Mouse (Mus musculus) spleen, adult 18-20 months (tissue): ENCODE measurements around the gene Actr1b.

ENCODE experiments used
- DNase-seq, 2 experiments: peaks; one replicate each; pipeline ENCODE4 v3.0.0; 2022; ENCODE audit warnings: mixed read lengths in 2 of 2

Gene Actr1b

GRCm38 (mm10) chr1:36714311-36714710, at the start of gene Actr1b:
Gene Actr1b, minus strand, starts transcription at chr1:36714422.
- no peak for DNase-seq

- no peak for DNase-seq
These were observed 47.3 kb upstream of the Actr1b start, which contains the start of gene Zap70 for GRCm38 (mm10) chr1:36761568-36761967. Gene Zap70, plus strand, starts transcription at chr1:36761798.

- DNase-seq = no peak
These were observed 46.8 kb upstream of the Actr1b start for GRCm38 (mm10) chr1:36761061-36761460.

GRCm38 (mm10) chr1:36760401-36760800, 46.2 kb upstream of the Actr1b start:
- no peak for DNase-seq

- DNase-seq = no peak
These were observed 44.9 kb upstream of the Actr1b start for GRCm38 (mm10) chr1:36759076-36759475.

DNA sequence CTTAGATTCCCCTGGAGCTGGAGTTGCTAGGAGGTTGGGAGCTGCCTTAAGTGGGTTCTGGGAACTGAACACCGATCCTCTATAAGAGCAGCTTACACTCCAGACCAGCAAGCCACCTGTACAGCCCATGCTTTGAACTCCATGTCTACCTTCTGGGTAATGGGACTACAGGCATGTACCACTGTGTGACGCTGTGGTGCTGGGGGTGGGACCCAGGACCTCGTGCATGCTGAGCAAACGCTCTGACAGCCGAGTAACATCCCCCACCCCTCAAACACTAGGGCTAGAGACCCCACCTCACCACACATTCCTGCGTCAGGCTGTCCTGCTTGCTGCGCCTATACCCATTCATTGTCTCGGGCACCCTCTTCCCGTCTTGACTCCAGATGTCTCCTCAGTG, 44.3 kb upstream of the Actr1b start:
- no peak for DNase-seq

DNA sequence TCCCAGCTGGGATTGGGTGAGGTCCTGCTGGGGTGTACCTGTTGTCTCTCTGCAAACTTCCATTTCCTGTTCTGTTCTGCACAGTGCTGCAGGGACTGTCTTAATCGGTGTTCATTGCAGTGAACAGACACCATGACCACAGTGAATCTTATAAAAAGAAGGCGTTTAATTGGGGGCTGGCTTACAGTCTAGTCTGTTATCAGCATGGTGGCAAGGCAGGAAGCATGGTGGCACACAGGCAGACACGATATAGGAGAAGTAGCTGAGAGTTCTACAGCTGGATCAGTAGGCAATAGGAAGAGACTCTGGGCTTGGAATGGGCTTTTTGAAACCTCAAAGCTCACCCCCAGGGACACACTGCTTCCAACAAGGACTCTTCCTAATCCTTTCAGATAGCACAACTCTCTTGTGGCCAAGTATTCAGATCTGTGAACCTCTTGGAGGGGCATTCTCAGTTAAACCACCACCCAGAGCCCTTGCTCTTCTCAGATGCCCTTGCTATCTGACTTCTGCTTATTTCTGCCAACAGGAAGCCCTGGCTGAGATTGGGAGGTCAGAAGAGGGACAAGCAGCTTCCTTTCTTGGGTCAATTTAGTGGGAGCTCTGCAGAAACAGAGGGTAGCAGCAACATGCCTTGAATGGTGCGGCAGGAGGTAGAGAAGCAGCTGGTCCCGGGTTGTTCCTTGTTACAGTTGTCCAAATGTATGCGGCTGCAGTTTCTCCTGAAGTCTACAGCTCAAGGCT, 39.9 kb upstream of the Actr1b start:
- no peak for DNase-seq

GRCm38 (mm10) chr1:36746452-36746851, 32.2 kb upstream of the Actr1b start:
- no peak for DNase-seq

DNA sequence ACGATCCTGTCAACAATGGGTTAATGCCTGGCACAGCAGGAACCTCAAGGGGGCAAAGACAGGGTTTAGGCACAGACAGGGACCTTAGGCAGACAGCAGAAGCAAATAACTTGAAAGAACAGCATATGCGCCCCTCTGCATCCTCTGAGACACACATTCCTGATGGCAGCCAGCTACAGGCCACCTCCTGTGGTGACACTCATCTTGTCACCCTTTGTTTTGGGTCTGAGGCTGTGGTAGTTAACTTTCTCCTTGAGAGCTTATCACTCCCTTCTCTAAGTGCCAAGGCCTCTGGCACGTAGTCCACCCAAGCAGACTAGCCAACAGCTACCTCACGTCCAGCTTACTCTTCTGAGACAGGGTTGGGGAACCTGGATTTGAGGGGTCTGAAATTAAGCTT, 31.4 kb upstream of the Actr1b start:
- no peak for DNase-seq

- peak; percentile 60 to 82 for DNase-seq
These were observed 30.2 kb upstream of the Actr1b start for GRCm38 (mm10) chr1:36744268-36744944.

DNA sequence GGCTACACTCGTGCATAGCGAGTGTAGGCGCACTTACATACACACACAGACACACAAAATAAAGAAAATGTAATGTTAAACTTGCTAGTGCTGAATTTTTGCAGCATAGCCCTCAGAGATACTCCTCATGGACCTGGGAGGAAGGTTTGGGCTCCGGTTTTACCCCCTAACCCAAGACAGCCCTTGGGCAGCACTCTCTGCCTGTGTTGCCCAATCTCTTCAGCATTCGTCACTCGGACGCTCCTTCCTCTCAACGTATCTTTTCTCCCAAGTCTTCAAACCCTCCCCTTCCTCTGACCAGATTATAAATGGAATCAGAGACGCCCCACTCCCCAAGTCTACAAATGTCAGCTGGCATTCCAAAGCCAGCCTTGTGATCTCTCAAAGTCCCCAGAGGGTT, 28.8 kb upstream of the Actr1b start:
- DNase-seq = no peak

- no peak for DNase-seq
These were observed 25.0 kb upstream of the Actr1b start for GRCm38 (mm10) chr1:36739231-36739630.

DNA sequence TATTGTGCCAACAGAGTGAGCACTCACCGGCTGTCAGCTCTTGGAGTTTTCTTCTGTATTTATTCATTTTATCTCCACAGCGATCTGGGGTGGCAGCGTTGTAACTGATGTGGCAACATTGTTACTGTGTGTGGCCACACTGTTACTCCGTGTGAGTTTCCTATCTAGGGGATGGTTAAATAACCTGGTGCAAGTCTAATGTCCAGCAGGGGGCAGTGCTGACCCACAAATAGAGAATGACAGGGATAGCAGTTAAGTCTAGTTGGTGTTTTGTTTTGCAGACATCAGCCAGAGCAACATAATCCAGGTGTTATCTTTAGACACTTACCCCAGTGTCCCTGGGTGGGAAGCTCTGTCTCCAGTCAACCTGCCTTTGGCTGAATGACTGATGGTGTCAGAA, 23.1 kb upstream of the Actr1b start:
- DNase-seq = peak; percentile 55 to 86

DNA sequence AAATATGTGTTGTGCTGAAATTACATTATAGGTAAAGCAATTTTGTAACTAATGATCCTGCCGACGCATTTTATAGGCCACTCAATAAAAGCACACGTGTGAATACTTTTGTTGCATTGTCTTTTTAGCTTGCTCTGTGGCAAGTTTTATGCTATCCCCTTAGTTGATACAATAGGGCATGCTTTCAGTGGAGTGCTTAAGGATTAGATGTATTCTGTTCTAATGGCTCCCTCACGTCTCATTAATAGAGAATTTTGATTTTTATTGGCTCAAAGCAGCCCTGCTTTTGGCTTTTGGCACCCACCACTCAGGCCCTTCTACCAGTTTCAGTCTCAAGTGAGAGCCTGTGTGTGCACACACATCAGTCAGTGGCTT, 9.8 kb upstream of the Actr1b start:
- no peak for DNase-seq

DNA sequence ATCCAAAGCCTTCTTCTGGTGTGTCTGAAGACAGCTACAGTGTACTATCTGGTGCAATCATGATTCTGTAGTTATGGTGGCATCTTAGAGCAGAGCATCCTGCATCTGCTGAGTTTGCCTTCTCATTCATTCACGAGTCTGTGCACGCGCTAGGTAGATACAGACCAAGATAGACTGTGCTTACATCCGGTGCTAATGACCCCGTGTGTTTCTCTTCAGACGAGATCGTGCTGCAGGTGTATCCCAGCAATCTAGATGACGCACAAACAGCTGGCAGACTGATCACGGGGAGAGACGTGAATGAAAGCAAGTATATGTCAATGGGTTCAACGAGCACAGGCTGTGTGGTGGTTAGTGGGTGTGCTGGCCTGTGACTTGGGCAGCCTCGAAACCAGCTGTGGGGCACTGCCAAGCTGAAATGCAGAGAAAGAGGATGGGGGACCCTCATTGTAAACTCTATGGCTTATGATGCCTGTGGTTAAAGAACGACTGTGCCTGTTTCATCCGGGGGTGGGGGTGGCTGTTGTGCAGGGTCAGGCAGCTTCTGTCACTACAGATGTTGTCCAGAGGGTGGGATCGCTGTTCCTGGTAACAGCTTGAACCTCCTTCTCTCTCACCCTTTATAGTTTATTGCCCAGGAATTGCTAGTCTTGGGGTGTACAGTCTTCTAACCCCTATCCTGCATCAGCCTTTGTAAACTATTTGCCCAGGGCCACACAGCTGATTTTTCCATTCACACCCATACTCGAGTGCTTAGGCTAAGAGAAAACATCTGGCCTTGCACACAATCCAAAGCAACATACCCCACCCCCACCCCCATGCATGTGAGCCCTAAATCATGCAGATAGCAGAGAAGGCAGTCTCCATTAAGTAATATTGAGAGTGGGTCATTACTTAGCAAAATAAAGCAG, 9.2 kb upstream of the Actr1b start:
- DNase-seq = no peak

GRCm38 (mm10) chr1:36718786-36719185, 4.6 kb upstream of the Actr1b start:
- no peak for DNase-seq

GRCm38 (mm10) chr1:36711104-36711503, 3.1 kb downstream of the Actr1b start:
- no peak for DNase-seq

- DNase-seq = peak; percentile 96 to 97
These were observed 4.4 kb downstream of the Actr1b start, which contains the start of gene 4933424G06Rik for GRCm38 (mm10) chr1:36709854-36710280. Gene 4933424G06Rik, plus strand, starts transcription at chr1:36710149.

- peak in 1 of 2 experiments; percentile 35 for DNase-seq
These were observed 5.0 kb downstream of the Actr1b start for GRCm38 (mm10) chr1:36709055-36709853.

GRCm38 (mm10) chr1:36708626-36709025, 5.6 kb downstream of the Actr1b start:
- DNase-seq = no peak

DNA sequence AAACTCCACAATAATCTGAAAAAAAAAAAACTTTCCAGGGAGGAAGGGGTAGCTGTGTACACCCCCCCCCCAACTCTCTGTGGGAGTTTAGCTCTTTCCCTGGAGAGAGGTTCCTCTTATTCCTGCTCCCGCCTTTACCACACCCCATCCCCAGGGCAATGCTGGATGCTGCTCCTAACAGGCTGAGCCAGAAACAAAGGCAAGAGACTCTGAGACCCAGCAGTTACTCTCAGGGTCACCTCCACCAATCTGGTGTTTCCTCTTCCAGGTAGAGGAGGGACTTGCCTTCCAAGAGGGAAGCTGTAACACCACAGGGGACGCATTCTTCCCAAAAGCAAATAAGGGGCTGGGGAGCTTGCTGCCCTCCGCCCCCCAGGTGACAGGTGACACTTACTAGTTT, 6.4 kb downstream of the Actr1b start:
- DNase-seq = no peak

- no peak for DNase-seq
These were observed 7.1 kb downstream of the Actr1b start for GRCm38 (mm10) chr1:36707166-36707565.
